Mouse (Mus musculus) megakaryocyte, embryonic 14.5 days (primary cell): ENCODE data around the gene Ick. TPM values are rescaled to one million over a fixed set of nuclear protein-coding genes. Genes with fewer than 3 reads are reported as not detected.
"Not testable (repeated sequence)": the region's sequence is repeated elsewhere in the genome, so short reads cannot be mapped to it uniquely, and the experiment has no call there.

Source experiments
- H3K27me3 ChIP-seq: replicated peaks from 2 replicates; pipeline ENCODE3; 2012; ENCODE audit warnings: inconsistent platforms
- H3K36me3 ChIP-seq: replicated peaks from 2 replicates; pipeline ENCODE3; 2012; ENCODE audit warnings: low read length, inconsistent platforms, mixed read lengths
- H3K4me1 ChIP-seq: 2 replicates; pipeline ENCODE4 v1.6.1; 2012; ENCODE audit warnings: inconsistent platforms
- H3K4me3 ChIP-seq: replicated peaks from 2 replicates; pipeline ENCODE3; 2012; ENCODE audit warnings: moderate library complexity, mild to moderate bottlenecking, inconsistent platforms
- H3K9me3 ChIP-seq: 2 replicates; pipeline ENCODE4 v1.6.1; 2012; ENCODE audit warnings: inconsistent platforms
- FLI1 ChIP-seq: IDR thresholded peaks from 2 replicates; pipeline ENCODE4 v1.6.1; 2012; ENCODE audit warnings: low read length, inconsistent platforms, mixed read lengths
- GATA1 ChIP-seq: IDR thresholded peaks from 3 replicates; pipeline ENCODE4 v1.6.1; 2012; ENCODE audit warnings: mixed read lengths, low read length, inconsistent platforms, borderline replicate concordance
- polyA plus RNA-seq: library from polyadenylated mRNA; stranded (reverse); fragments of >175 nt; gene quantifications from 2 replicates; pipeline ENCODE4 v1.2.3, GENCODE M21; 2012; ENCODE audit warnings: low replicate concordance; ENCODE audit not compliant: insufficient read depth

Gene Ick
- polyA plus RNA-seq, 1 experiment, result 23.0 TPM

DNA sequence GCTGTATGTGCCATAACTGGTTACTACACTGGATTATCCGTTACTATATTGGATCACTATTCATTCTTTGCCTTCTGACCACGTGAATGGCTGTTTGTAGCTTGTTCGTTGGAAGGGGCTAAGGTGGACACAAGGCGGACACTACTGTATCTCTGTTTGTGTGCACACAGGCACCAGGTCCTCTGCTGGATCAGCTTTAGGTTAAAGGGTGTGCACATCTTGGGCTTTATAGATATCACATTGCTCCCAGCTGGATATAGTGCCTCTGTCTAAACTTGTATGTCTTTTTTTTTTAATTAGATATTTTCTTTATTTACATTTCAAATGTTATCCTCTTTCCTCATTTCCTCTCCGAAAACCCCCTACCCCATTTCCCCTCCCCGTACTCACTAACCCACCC is 56.5 kb downstream of the Ick start:
- TF ChIP-seq GATA1, result no peak
- no peak for TF ChIP-seq FLI1
- H3K36me3 ChIP-seq, result peaks cover 76% of the 10 kb centered on the region
- no peaks in the 10 kb centered on the region for H3K27me3 ChIP-seq
- H3K4me3 ChIP-seq, result no peak overlapping the region
- H3K9me3 ChIP-seq, result no peaks in the 10 kb centered on the region
- peaks cover 62% of the 10 kb centered on the region for H3K4me1 ChIP-seq

DNA sequence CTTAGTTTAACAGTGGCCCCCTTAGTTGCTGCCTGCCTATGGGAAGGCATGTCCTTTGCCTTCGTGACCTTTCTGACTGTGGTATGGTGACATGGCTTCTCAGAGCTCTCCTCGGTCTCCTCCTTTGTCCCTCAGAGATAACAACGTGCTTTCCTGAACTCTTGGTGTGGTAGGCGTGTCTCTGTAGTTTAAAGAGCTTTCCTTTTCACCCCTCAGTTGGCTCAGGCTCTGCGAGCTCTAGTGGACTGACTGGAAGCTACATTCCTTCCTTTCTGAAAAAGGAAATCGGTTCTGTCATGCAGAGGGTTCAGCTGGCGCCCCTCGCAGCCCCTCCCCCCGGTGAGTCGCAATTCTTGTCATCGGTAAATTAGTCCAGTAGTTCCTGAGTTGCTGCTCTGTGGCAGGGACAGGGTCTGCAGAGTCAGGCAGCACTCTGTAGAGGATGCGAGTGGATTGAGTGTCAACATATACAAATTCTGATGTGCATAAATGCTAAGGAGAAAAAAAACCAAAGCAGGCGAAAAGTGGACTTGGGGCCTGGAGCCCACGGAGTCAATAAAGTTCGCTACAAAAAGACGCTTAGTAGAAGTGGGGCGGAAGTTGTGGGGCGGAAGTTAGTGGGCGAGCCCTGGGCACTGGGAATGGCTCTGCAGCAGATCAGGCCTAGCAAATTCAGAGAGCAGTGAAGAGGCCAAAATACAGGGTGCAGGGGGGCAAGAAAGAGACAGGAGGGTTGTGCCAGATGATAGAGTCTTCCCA is 57.9 kb downstream of the Ick start:
- Histone ChIP-seq H3K9me3 (no peaks in the 10 kb centered on the region), H3K27me3 (no peaks in the 10 kb centered on the region), H3K4me1 (peaks cover 50% of the 10 kb centered on the region), H3K4me3 (peak overlapping the region; percentile 77), H3K36me3 (peaks cover 66% of the 10 kb centered on the region)
- TF ChIP-seq FLI1 (no peak), GATA1 (no peak)

DNA sequence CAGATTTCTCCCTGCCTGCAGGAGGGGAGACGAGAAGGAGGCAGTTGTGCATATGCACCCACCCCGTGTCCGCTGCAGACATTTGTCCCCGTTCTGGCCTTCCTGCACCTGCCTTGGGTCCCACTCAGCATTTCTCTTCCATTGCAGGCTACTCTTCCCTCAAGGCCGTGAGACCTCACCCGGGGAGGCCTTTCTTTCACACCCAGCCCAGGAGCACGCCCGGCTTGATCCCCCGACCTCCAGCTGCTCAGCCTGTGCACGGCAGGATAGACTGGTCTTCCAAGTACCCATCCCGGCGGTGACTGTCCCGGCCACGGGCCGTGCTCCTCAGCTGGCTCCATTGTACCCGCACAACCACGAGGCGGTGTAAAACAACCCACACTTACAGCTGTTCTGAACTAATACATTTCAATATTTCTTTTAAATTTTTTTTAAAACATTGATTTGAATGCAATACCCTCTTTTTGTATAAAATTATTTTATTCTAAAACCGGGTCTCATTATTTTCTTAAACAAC is 58.5 kb downstream of the Ick start:
- H3K4me3 ChIP-seq, result peak overlapping the region; percentile 73
- H3K4me1 ChIP-seq, result peaks cover 44% of the 10 kb centered on the region
- H3K36me3 ChIP-seq, result peaks cover 59% of the 10 kb centered on the region
- H3K27me3 ChIP-seq, result no peaks in the 10 kb centered on the region
- H3K9me3 ChIP-seq, result peaks cover under 1% of the 10 kb centered on the region; the same call in 1 of the 2 replicates
- TF ChIP-seq GATA1 (no peak), FLI1 (no peak)

DNA sequence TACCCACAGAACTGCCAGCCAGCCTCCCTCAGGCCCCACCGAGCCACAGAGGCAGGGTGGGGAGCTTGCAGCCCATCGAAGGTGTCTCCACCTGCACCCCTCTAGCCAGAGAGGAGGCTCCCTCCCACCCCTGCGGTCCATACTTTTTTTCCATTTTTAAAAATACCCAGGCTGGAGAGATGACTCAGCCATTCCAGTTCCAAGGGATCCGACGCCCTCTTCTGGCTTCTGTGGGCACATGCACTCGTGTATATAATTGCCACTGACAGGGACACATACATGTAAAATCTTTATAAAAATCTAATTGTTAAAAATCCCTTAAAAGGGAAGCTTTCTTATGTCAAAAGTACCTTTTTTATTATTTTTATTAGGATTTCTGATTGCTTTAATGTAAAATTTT is 59.9 kb downstream of the Ick start:
- H3K36me3 ChIP-seq, result peaks cover 52% of the 10 kb centered on the region
- H3K4me3 ChIP-seq, result no peak overlapping the region
- H3K9me3 ChIP-seq, result peaks cover 4% of the 10 kb centered on the region; the same call in 1 of the 2 replicates
- no peaks in the 10 kb centered on the region for H3K27me3 ChIP-seq
- peaks cover 37% of the 10 kb centered on the region for H3K4me1 ChIP-seq
- TF ChIP-seq GATA1 (no peak), FLI1 (no peak)

DNA sequence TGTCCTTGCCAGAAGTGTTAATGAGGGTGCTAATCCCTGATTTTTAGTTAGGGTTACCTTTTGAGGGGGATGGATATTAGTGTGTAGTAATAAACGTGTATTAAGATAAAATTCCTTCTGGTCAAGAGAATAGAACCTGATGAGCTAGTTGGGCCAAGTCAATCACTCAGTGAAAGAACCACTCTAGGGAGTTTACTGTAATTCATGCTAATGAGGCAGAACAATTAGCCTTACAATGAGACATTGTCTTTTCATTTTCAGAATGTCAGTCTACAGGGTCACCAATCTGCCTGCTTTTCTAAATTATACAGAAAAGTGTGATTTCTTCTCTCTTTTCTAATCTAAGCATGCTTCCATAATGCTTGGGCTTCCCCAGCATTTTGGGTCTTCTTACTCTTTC is 65.0 kb downstream of the Ick start:
- Histone ChIP-seq H3K4me1 (peaks cover 8% of the 10 kb centered on the region), H3K9me3 (peaks cover 4% of the 10 kb centered on the region; the same call in 1 of the 2 replicates), H3K36me3 (peaks cover 12% of the 10 kb centered on the region), H3K4me3 (no peak overlapping the region), H3K27me3 (no peaks in the 10 kb centered on the region)
- TF ChIP-seq GATA1, result no peak
- TF ChIP-seq FLI1, result no peak

DNA sequence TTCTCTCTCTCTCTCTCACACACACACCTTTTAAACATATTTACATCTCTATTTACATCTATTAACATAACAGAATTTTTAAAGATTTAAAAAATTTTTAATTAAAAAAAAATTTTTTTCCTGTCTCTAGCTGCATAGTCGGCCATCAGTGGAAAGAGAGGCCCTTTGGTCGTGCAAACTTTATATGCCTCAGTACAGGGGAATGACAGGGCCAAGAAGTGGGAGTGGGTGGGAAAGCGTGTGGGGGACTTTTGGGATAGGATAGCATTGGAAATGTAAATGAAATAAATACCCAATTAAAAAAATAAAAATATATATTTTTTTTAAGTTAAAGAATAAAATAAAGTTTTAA is 65.9 kb downstream of the Ick start:
- H3K27me3 ChIP-seq, H3K4me3 ChIP-seq, H3K9me3 ChIP-seq, H3K36me3 ChIP-seq, H3K4me1 ChIP-seq: not testable (repeated sequence)

DNA sequence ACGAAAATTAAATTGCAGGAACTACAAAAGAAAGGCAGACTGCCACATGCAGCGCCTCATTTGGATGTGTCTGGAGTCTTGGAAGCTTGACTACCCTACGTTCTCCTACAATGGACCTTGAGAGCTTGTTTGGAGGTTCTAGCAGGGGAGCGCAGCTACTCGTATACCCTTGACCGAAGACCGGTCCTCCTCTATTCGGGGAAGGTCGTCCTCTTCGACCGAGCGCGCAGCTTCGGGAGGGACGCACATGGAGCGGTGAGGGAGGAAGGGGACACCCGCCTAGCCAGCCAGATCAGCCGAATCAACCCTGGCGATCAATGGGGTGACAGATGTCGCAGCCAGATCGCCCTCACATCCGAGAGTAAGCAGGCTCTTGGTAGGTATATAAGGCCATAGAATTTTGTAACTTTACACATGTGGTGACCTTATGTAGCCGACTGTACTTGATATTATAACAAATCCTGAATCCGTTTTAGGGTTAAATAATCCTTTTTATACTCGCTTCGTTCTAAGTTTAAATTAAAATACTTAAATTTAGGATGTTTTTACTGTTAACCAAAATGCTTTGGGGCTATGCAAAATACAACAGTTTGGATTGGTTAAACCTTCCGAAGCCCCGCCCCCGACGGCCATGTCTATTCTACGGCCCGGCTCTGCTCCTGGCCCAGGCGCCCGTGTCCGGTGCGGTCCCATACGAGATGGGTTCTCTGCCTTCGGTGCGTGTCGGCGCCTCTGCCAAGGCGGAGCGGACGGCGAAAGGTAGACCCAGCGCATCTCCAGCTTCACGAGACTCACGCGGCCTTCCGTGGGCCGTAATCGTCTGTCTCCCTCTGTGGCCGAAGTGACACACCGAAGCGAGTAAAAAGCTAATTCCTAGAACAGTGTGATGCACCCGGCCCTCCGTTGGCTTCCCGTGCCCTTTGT is 66.5 kb downstream of the Ick start:
- Histone ChIP-seq H3K27me3 (no peaks in the 10 kb centered on the region), H3K4me3 (peak overlapping the region; percentile 99), H3K36me3 (peaks cover 3% of the 10 kb centered on the region), H3K9me3 (peaks cover 4% of the 10 kb centered on the region; the same call in 1 of the 2 replicates), H3K4me1 (peaks cover 8% of the 10 kb centered on the region)
- TF ChIP-seq GATA1 (no peak), FLI1 (no peak)

DNA sequence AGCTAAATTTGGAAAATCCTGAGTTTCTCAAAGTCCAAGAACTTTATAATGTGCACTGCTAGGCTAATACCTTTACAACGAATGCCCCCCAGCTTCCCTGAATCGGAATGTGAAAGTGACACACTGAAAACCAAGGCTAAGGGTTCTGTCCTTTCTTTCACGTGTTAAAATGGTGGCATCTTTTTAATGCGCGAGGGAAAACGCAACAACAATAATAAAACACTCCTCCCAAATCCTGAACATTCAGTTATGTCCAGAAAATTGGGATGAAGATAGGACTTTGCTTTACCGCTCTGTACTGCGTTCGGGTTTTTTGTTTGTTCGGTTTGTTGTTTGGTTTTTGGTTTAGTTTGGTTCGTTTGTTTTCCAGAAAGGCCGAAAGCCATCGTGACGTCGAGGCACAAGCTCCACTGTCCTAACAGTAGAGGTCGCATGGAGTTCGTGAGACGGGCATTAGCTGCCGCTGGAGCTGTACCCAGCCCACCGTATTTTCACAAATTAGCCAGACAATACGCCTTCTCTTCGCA is 67.3 kb downstream of the Ick start:
- Histone ChIP-seq H3K36me3 (peaks cover 2% of the 10 kb centered on the region), H3K9me3 (peaks cover 4% of the 10 kb centered on the region; the same call in 1 of the 2 replicates), H3K4me3 (peak overlapping the region; percentile 99), H3K4me1 (peaks cover 8% of the 10 kb centered on the region), H3K27me3 (no peaks in the 10 kb centered on the region)
- TF ChIP-seq GATA1 (no peak), FLI1 (no peak)

DNA sequence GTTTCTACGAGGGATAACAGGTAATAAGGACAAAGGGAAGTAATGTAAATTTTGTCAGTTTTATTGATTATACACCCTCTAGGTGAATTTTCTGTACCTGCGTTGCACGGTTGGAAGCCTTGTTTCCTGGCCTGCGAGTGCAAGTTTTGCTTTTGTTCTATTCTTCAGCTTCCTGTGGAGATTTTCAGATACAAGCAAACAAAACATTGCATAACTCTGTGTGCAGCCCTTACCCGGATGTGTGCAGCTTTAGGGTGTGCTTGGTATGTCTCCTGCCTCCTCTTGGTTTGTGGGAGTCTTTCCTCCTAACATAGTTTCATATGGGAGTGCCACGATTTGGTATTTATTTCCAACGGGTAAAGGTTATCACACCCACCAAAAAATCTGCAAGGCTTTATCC is 67.8 kb downstream of the Ick start:
- no peaks in the 10 kb centered on the region for H3K27me3 ChIP-seq
- H3K4me1 ChIP-seq, result peaks cover 8% of the 10 kb centered on the region
- H3K4me3 ChIP-seq, result peak overlapping the region; percentile 99
- no peaks in the 10 kb centered on the region for H3K36me3 ChIP-seq
- no peak for TF ChIP-seq GATA1
- TF ChIP-seq FLI1, result no peak
- H3K9me3 ChIP-seq, result peaks cover 4% of the 10 kb centered on the region; the same call in 1 of the 2 replicates
